Mouse (Mus musculus) forebrain, embryonic 14.5 days (tissue): ENCODE data around the gene Frmd4a. TPM values are rescaled to one million over a fixed set of nuclear protein-coding genes. Genes with fewer than 3 reads are reported as not detected.

ENCODE experiments used
- ATAC-seq: fragments of 200-750 bp; cut with Nextera tagmentation; 2 replicates; pipeline ENCODE4 v1.8.0; 2017; ENCODE audit warnings: mild to moderate bottlenecking, moderate library complexity
- DNase-seq: peaks from one replicate; pipeline ENCODE4 v3.0.0-alpha.2; 2015; ENCODE audit warnings: low spot score
- H3K27ac ChIP-seq: fragments of 300-500 bp; sonication (generic); 2 replicates; pipeline ENCODE4 v1.5.1; 2014; ENCODE audit warnings: low read depth, mild to moderate bottlenecking, control low read depth, low read length, moderate library complexity
- H3K27me3 ChIP-seq: fragments of 300-500 bp; sonication (generic); replicated peaks from 2 replicates; pipeline ENCODE4 v1.6.1; 2014; ENCODE audit warnings: low read length, control low read depth, mixed read lengths; ENCODE audit not compliant: control insufficient read depth, insufficient read depth
- H3K36me3 ChIP-seq: fragments of 300-500 bp; sonication (generic); 2 replicates; pipeline ENCODE4 v1.6.1; 2014; ENCODE audit warnings: low read length, control low read depth; ENCODE audit not compliant: control insufficient read depth, insufficient read depth
- H3K4me1 ChIP-seq: fragments of 300-500 bp; sonication (generic); 2 replicates; pipeline ENCODE4 v1.6.1; 2014; ENCODE audit warnings: antibody characterized with exemption, low read length, control low read depth; ENCODE audit not compliant: control insufficient read depth, insufficient read depth
- H3K4me2 ChIP-seq: fragments of 300-500 bp; sonication (generic); 2 replicates; pipeline ENCODE4 v1.6.1; 2014; ENCODE audit warnings: mild to moderate bottlenecking, control low read depth, low read length
- H3K4me3 ChIP-seq: fragments of 300-500 bp; sonication (generic); 2 replicates; pipeline ENCODE4 v1.5.1; 2014; ENCODE audit warnings: low read depth, low read length, control low read depth
- H3K9ac ChIP-seq: fragments of 300-500 bp; sonication (generic); 2 replicates; pipeline ENCODE4 v1.6.1; 2014; ENCODE audit warnings: mild to moderate bottlenecking, low read length, control low read depth, moderate library complexity
- H3K9me3 ChIP-seq: fragments of 300-500 bp; sonication (generic); replicated peaks from 2 replicates; pipeline ENCODE4 v1.6.1; 2016; ENCODE audit warnings: low read length, control low read depth, mixed read lengths; ENCODE audit not compliant: control insufficient read depth
- WGBS: fragments of 180-500 bp; shearing (Covaris S2); extraction: QIAGEN DNeasy Blood & Tissue Kit; methylation state at CpG from one replicate; pipeline ENCODE4 v1.1.7; 2014; 5-methylcytosine and 5-hydroxymethylcytosine counted together
- polyA plus RNA-seq: library from polyadenylated mRNA; unstranded; fragments of >200 nt; fragmentation: Nextera tagmentation; extraction: Ambion mirVana; gene quantifications from 2 replicates; pipeline ENCODE4 v1.2.1, GENCODE M21; 2014

Gene Frmd4a
- polyA plus RNA-seq, 1 experiment from 2014 or later: 36.9 TPM

DNA sequence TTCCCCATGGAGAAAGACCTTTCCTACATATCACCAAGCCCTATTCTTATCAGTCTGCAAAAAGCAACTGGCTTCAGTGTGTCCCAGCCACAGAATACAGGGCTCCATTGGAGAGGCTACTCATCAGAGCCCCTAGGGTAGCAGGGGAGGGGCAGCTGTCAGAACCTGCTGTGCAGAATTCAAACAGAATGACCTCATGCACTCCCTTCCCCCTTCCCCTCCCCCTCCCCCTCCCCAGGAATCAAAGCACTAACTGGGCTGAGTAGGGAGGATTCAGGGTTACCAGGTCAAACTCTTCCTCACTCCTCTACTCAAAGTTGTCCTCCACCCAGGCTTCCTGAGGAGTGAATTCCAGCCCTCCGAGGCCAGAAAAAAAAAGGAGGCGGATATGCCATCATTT lies 444.0 kb downstream of the Frmd4a start:
- H3K9ac ChIP-seq: no peak overlapping the region
- H3K4me2 ChIP-seq: no peak overlapping the region
- no peak overlapping the region for H3K4me3 ChIP-seq
- H3K27me3 ChIP-seq: no peaks in the 10 kb centered on the region
- H3K36me3 ChIP-seq: no peaks in the 10 kb centered on the region
- H3K9me3 ChIP-seq: no peaks in the 10 kb centered on the region
- no peak overlapping the region for H3K27ac ChIP-seq
- peaks cover 27% of the 10 kb centered on the region for H3K4me1 ChIP-seq
- DNase-seq: no peak
- peak; percentile 37; the same call in 1 of the 2 replicates for ATAC-seq
- 17% methylated on average over 2 of the region's 2 CpGs for whole genome bisulfite sequencing

DNA sequence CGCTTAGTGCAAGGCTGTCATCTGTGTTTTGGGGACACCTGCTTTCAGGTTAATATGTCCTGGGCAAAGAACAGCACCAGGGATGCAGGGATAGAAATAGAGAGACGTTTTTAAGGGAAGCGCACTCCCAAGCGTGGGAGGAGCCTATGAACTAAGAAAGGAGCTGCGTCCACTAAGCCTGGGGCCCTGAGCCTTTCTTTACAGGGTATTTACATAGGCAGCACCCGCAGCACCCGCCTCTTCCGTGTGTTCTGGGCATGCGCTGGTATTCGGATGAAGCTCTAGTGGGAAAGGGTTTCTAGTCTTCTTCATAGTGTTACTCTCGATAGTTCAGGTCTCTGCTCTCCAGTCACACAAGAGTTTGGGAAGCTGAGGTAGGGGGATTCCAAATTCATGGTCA lies 445.0 kb downstream of the Frmd4a start:
- ATAC-seq: peak; percentile 52; the same call in 1 of the 2 replicates
- Histone ChIP-seq H3K9ac (0 out of 2 replicates have a peak overlapping the region, but pooled peaks have one; percentile 25), H3K4me3 (no peak overlapping the region), H3K27me3 (no peaks in the 10 kb centered on the region), H3K36me3 (no peaks in the 10 kb centered on the region), H3K27ac (no peak overlapping the region), H3K4me1 (peaks cover 27% of the 10 kb centered on the region), H3K9me3 (no peaks in the 10 kb centered on the region), H3K4me2 (0 out of 2 replicates have a peak overlapping the region, but pooled peaks have one; percentile 9)
- 10% methylated on average over 11 of the region's 11 CpGs for WGBS
- peak; percentile 59 for DNase-seq

DNA sequence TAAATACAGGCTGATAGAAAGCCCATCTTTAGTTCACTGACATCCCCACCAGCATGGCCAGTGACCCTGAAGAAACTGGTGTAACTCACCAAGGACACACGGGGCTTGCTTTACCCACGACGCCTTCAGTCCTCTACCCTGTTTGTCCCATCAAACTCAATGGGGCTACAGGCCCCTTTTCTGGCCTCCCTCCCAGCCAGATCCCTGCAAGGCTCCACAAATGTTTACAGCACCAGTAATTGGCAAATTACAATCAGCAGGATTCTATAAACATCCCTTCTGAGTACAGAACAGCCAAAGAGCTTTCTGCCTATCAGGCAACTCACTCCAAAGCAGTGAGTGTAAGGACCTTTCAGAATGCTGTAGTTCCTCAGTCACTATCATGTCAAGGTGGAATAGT lies 448.6 kb downstream of the Frmd4a start:
- 42% methylated on average over 3 of the region's 3 CpGs for WGBS
- ATAC-seq (no peak), DNase-seq (peak; percentile 48)
- H3K27me3 ChIP-seq: no peaks in the 10 kb centered on the region
- no peak overlapping the region for H3K4me2 ChIP-seq
- no peaks in the 10 kb centered on the region for H3K36me3 ChIP-seq
- peaks cover 14% of the 10 kb centered on the region for H3K4me1 ChIP-seq
- H3K27ac ChIP-seq: no peak overlapping the region
- H3K9ac ChIP-seq: no peak overlapping the region
- H3K9me3 ChIP-seq: no peaks in the 10 kb centered on the region
- no peak overlapping the region for H3K4me3 ChIP-seq

DNA sequence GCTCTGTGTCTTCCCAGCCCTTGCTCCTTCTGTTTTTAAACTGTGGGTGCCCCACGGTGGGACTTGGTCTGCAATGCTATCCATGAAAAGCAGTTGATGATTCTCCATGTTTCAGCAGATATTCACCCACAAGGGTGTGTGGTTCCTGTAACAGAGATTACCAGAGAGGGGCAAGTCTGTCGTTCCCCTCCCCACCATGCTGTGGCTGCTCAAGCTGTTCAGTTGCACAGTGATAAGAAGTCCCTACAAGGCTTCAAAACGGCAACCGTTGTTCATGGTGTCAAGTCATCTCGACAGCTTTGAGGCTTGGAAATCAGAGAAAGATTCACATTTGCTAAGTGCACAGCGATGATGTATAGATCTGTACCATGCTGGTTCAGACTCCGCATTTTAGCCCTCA lies 449.8 kb downstream of the Frmd4a start:
- no peak for ATAC-seq
- no peak for DNase-seq
- Histone ChIP-seq H3K4me2 (no peak overlapping the region), H3K27me3 (no peaks in the 10 kb centered on the region), H3K36me3 (no peaks in the 10 kb centered on the region), H3K27ac (no peak overlapping the region), H3K4me1 (peaks cover 4% of the 10 kb centered on the region), H3K9ac (no peak overlapping the region), H3K9me3 (no peaks in the 10 kb centered on the region), H3K4me3 (no peak overlapping the region)
- 95% methylated on average over 7 of the region's 7 CpGs for WGBS

DNA sequence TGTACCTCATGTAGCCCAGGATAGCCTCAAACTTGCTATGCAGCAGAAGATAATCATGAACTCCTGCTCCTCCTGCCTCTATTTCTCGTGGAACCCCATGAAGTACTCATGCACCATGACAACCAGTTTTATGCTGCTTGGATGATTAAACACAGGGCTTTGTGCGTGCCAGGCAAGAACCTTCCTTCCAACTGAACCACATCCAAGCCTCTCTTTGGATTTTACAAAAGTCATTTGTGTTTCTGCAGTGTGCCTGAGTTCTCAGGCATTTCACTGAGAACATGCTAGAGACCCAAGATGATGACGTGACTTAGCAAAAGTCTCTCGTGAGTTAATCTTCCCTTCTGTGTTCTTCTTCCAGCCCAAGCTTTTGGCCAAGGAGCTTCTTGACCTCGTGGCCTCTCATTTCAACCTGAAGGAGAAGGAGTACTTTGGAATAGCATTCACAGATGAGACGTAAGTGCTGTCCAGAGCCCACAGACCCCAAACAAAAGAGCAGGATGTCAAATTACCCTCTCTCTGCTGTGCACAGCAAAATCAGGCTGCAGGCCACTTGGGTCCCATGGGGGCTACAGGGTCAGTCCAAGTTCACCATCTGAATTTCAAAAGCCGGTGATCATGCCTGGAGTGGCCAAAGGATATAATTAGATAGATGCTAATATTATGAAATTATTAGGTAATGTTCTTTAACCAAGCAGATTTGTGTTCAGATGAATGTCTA lies 455.4 kb downstream of the Frmd4a start:
- Histone ChIP-seq H3K27ac (no peak overlapping the region), H3K4me3 (no peak overlapping the region), H3K36me3 (peaks cover 9% of the 10 kb centered on the region), H3K9me3 (no peaks in the 10 kb centered on the region), H3K27me3 (no peaks in the 10 kb centered on the region), H3K4me1 (no peaks in the 10 kb centered on the region), H3K4me2 (no peak overlapping the region), H3K9ac (no peak overlapping the region)
- ATAC-seq: no peak
- DNase-seq: no peak
- WGBS: 75% methylated on average over 7 of the region's 7 CpGs

DNA sequence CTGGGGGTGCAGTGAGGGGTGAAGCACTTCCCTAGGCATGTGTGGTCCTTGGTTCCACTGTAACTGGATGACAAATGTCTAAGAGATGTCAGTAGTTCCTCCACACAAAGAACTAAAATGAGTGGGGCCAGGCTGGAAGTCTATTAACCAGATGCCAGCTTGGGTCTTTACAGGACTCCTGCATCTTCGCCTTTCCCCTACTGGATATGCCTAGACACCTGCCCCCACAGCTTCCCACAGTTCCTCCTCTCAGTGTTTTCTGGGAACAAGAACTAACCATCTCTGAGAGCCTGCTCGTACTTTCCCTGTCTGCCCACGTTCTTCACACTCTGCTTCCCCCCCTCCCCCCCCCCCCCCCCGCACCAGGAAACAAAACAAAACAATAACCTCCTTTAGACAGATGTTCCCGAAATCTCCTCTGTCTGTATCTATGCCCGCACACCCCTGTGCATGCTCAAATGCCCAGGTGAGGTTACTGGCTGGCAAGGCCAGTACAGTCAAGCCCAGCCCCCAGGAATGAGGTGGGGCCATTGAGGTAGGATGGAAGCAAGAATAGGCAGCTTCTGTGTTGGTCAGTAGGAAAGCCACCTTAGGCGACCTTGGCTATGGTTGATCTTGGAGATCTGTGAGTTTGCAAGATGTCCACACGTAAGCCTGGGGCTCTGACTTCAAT lies 456.5 kb downstream of the Frmd4a start:
- DNase-seq (no peak), ATAC-seq (no peak)
- no peak overlapping the region for H3K9ac ChIP-seq
- H3K4me3 ChIP-seq: no peak overlapping the region
- H3K4me2 ChIP-seq: no peak overlapping the region
- H3K27me3 ChIP-seq: no peaks in the 10 kb centered on the region
- H3K4me1 ChIP-seq: no peaks in the 10 kb centered on the region
- peaks cover 9% of the 10 kb centered on the region for H3K36me3 ChIP-seq
- no peak overlapping the region for H3K27ac ChIP-seq
- WGBS: 74% methylated on average over 7 of the region's 8 CpGs
- H3K9me3 ChIP-seq: no peaks in the 10 kb centered on the region

DNA sequence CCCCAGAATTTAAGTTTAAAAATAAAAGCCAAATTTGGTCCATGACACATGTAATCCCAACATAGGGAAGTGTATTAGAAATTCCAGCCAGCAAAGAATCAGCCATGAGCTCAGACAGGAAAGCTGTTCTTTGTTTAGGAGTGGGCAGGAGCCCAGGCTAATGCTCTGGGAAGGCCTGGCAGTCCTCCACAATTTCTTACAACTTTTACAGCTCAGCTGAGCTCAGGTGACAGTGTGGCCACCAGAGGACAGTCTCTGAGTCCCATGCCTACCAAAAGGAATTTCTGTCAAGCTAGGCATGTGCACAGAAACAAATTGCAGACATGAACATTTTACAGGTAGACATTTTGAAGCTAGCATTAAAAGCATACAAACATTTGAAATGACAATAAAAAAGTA lies 457.0 kb downstream of the Frmd4a start:
- Histone ChIP-seq H3K36me3 (peaks cover 9% of the 10 kb centered on the region), H3K9me3 (no peaks in the 10 kb centered on the region), H3K4me3 (no peak overlapping the region), H3K4me2 (no peak overlapping the region), H3K4me1 (no peaks in the 10 kb centered on the region), H3K27ac (no peak overlapping the region), H3K27me3 (no peaks in the 10 kb centered on the region), H3K9ac (no peak overlapping the region)
- no peak for ATAC-seq
- peak; percentile 58 for DNase-seq

DNA sequence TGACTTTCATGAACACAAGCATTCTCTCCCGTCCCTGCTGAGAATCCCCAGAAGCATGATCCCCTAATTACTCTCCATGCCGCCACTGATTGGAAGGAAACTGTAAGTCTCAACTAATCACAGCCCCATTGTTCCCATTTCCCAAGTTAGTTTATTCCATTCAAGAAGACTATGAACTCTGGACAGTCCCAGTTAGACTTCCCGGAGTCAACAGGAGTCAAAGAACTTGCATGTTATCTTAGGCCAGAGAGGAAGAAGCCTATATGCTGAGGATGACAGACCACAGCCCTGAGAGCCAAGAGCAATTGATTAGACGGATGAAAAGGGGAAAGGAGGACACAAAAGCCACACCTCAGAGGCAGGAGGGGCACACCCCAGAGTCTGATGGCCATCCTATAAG lies 458.5 kb downstream of the Frmd4a start:
- Histone ChIP-seq H3K4me1 (no peaks in the 10 kb centered on the region), H3K9me3 (no peaks in the 10 kb centered on the region), H3K4me2 (no peak overlapping the region), H3K27me3 (no peaks in the 10 kb centered on the region), H3K4me3 (no peak overlapping the region), H3K27ac (no peak overlapping the region), H3K9ac (no peak overlapping the region), H3K36me3 (peaks cover 9% of the 10 kb centered on the region)
- WGBS: 55% methylated on average over 4 of the region's 4 CpGs
- DNase-seq: no peak
- ATAC-seq: no peak

DNA sequence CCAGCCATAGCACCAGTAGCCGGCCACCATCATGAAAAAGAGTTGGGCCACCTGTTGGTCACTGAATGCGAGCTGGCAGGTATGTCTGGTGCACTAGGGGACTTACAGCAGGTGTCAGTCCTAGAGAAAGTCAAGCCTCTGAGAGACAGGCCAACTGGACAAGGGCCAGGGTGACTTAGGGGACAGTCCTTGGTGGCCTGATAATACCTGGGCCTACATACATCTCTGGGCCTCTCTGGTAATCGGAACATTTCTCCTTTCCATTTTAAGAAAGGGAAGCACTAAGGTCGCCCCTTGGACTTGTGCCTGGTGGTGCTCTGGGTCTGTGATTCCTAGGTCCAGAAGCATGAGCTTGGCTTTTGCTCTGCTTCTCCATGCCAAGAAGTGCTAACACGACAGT lies 459.1 kb downstream of the Frmd4a start:
- no peak for DNase-seq
- Histone ChIP-seq H3K4me2 (no peak overlapping the region), H3K4me1 (no peaks in the 10 kb centered on the region), H3K9ac (no peak overlapping the region), H3K27ac (no peak overlapping the region), H3K36me3 (peaks cover 10% of the 10 kb centered on the region), H3K27me3 (no peaks in the 10 kb centered on the region), H3K4me3 (no peak overlapping the region), H3K9me3 (no peaks in the 10 kb centered on the region)
- 92% methylated on average over 5 of the region's 5 CpGs for WGBS
- no peak for ATAC-seq
